10 mouse cellular contexts compared by ENCODE assay signal in genomic region chr10:127597311-127597901, GRCm38 (mm10). TPM values are rescaled to one million over a fixed set of nuclear protein-coding genes. Genes with fewer than 3 reads are reported as not detected.
A peak's percentile ranks its signal among the peaks of the same experiment; 100 is the strongest.
DNase-seq lines count a peak whose midpoint lies in the region; ATAC-seq and TF ChIP-seq lines count a peak whose summit lies in the region.
"Had no signal": no experiment of that assay in that cellular context is flagged by ENCODE, and none has a peak within 500 bp of the region (broad histone marks: within the 10 kb centered on the region; RNA-seq: fewer than 3 reads in every experiment).

No protein-coding gene starts in this region.

- ATAC-seq in midbrain, embryonic 14.5 days (ENCODE audit: low FRiP score, low TSS enrichment): no peak
- no peak for ATAC-seq in midbrain, embryonic 16.5 days
- ATAC-seq in heart, embryonic 16.5 days (replicated peaks; ENCODE audit: extremely low read depth, insufficient read depth, low FRiP score): no peak

- no peaks in the 10 kb centered on the region for H3K9me3 ChIP-seq in midbrain, embryonic 14.5 days (ENCODE audit: control insufficient read depth, low read length)
- no peaks in the 10 kb centered on the region for H3K9me3 ChIP-seq in midbrain, embryonic 16.5 days (replicated peaks; ENCODE audit: control insufficient read depth, low read length, poor library complexity, severe bottlenecking)
- H3K9me3 ChIP-seq in heart, embryonic 16.5 days (replicated peaks; ENCODE audit: control insufficient read depth, low read length): no peaks in the 10 kb centered on the region
- H3K9me3 ChIP-seq: neural tube, embryonic 12.5 days had no signal

- 0 out of 2 replicates have a peak overlapping the region, but pooled peaks have one; percentile 14 for H3K27ac ChIP-seq in midbrain, embryonic 14.5 days (replicated peaks; ENCODE audit: low read depth, low read length)
- H3K27ac ChIP-seq in midbrain, embryonic 16.5 days (ENCODE audit: low read length): no peak overlapping the region
- peak overlapping the region; percentile 37; the same call in 1 of the 2 replicates for H3K27ac ChIP-seq in heart, embryonic 16.5 days (ENCODE audit: low read length)
- H3K27ac ChIP-seq in kidney, adult 2 months (ENCODE audit: insufficient read depth, low read depth, low read length): no peak overlapping the region
- H3K27ac ChIP-seq: neural tube, embryonic 12.5 days had no signal

- H3K9ac ChIP-seq in midbrain, embryonic 14.5 days (replicated peaks; ENCODE audit: low read length): no peak overlapping the region; the same call in 1 of the 2 replicates
- no peak overlapping the region for H3K9ac ChIP-seq in midbrain, embryonic 16.5 days (ENCODE audit: low read depth, low read length)
- no peak overlapping the region for H3K9ac ChIP-seq in heart, embryonic 16.5 days (ENCODE audit: low read length)
- H3K9ac ChIP-seq: neural tube, embryonic 12.5 days had no signal

- no peak overlapping the region for H3K4me2 ChIP-seq in midbrain, embryonic 14.5 days (ENCODE audit: low read length)
- H3K4me2 ChIP-seq in midbrain, embryonic 16.5 days (ENCODE audit: low read length): no peak overlapping the region
- H3K4me2 ChIP-seq in heart, embryonic 16.5 days (ENCODE audit: low read depth, low read length): no peak overlapping the region
- H3K4me2 ChIP-seq: neural tube, embryonic 12.5 days had no signal

- H3K4me1 ChIP-seq in midbrain, embryonic 14.5 days (ENCODE audit: control insufficient read depth, insufficient read depth, low read length): no peaks in the 10 kb centered on the region
- peaks cover 4% of the 10 kb centered on the region; the same call in 1 of the 2 replicates for H3K4me1 ChIP-seq in midbrain, embryonic 16.5 days (ENCODE audit: control insufficient read depth, insufficient read depth, low read length)
- H3K4me1 ChIP-seq in heart, embryonic 16.5 days (ENCODE audit: control insufficient read depth, insufficient read depth, low read length): peaks cover 34% of the 10 kb centered on the region
- H3K4me1 ChIP-seq in kidney, adult 2 months (ENCODE audit: control insufficient read depth, insufficient read depth, low read length): no peaks in the 10 kb centered on the region; the same call in 1 of the 2 replicates

- TF ChIP-seq CTCF in kidney, adult 2 months (conservative IDR thresholded peaks at IDR 0.05; ENCODE audit: insufficient read depth, insufficient read length, low read depth, low read length): no peak

- no peak overlapping the region for H3K4me3 ChIP-seq in midbrain, embryonic 14.5 days (replicated peaks; ENCODE audit: low read depth, low read length)
- no peak overlapping the region for H3K4me3 ChIP-seq in midbrain, embryonic 16.5 days (ENCODE audit: low read depth, low read length)
- H3K4me3 ChIP-seq in heart, embryonic 16.5 days (ENCODE audit: low read length): no peak overlapping the region
- H3K4me3 ChIP-seq in kidney, adult 2 months (ENCODE audit: insufficient read depth, low read depth, low read length): no peak overlapping the region
- H3K4me3 ChIP-seq: erythroblast, embryonic 14.5 days; neural tube, embryonic 12.5 days had no signal

- peaks cover 84% of the 10 kb centered on the region for H3K36me3 ChIP-seq in midbrain, embryonic 14.5 days (ENCODE audit: control insufficient read depth, insufficient read depth, low read length)
- peaks cover 28% of the 10 kb centered on the region for H3K36me3 ChIP-seq in midbrain, embryonic 16.5 days (ENCODE audit: control insufficient read depth, insufficient read depth, low read length)
- 0 out of 2 replicates have a peak, but pooled peaks cover 2% of the 10 kb centered on the region for H3K36me3 ChIP-seq in heart, embryonic 16.5 days (ENCODE audit: control insufficient read depth, insufficient read depth)
- H3K36me3 ChIP-seq in kidney, adult 2 months (ENCODE audit: control insufficient read depth, insufficient read depth, low read length): no peaks in the 10 kb centered on the region

- peak; percentile 58 for DNase-seq in adrenal gland, postnatal 14 days
- DNase-seq in adrenal gland, postnatal 10 days: no peak
- DNase-seq in midbrain, embryonic 14.5 days: no peak
- peak; percentile 32 for DNase-seq in lung, postnatal 10 days
- DNase-seq in retina, embryonic 14.5 days (ENCODE audit: low spot score): no peak
- DNase-seq in kidney, adult 2 months: no peak

- WGBS in midbrain, embryonic 14.5 days: 84% methylated on average over 5 of the region's 5 CpGs
- WGBS in midbrain, embryonic 16.5 days: 74% methylated on average over 5 of the region's 5 CpGs
- 71% methylated on average over 5 of the region's 5 CpGs for WGBS in heart, embryonic 16.5 days
- 70% methylated on average over 5 of the region's 5 CpGs for WGBS in kidney, adult 2 months

- H3K27me3 ChIP-seq in midbrain, embryonic 14.5 days (ENCODE audit: control insufficient read depth, insufficient read depth, low read length): no peaks in the 10 kb centered on the region
- no peaks in the 10 kb centered on the region for H3K27me3 ChIP-seq in midbrain, embryonic 16.5 days (ENCODE audit: control insufficient read depth, insufficient read depth, low read depth, low read length)
- H3K27me3 ChIP-seq in heart, embryonic 16.5 days (ENCODE audit: control insufficient read depth, insufficient read depth, low read length): no peaks in the 10 kb centered on the region
- H3K27me3 ChIP-seq in kidney, adult 2 months (replicated peaks; ENCODE audit: control insufficient read depth, insufficient read depth, low read length): no peaks in the 10 kb centered on the region
- H3K27me3 ChIP-seq: neural tube, embryonic 12.5 days had no signal

- no peak for TF ChIP-seq POLR2A in kidney, adult 2 months (IDR thresholded peaks at IDR 0.05; ENCODE audit: low read depth, low read length)

RNA-seq across cellular contexts. Expression of gene Lrp1, which starts 23.5 kb away (rescaled TPM):
- 138 and 201 TPM in 2 replicates for total RNA-seq in adrenal gland, postnatal 14 days (2021)
- 100 to 1,000 TPM; 170 to 208 TPM for total RNA-seq in adrenal gland, postnatal 10 days (2021)
- polyA plus RNA-seq in midbrain, embryonic 14.5 days (2014; fragmentation: Nextera tagmentation; extraction: Ambion mirVana): 110 and 131 TPM in 2 replicates
- polyA plus RNA-seq in midbrain, embryonic 16.5 days (2015; fragmentation: Nextera tagmentation; extraction: Ambion mirVana): 110 and 117 TPM in 2 replicates
- 33.4 and 34.4 TPM in 2 replicates for polyA plus RNA-seq in heart, embryonic 16.5 days (2015; fragmentation: Nextera tagmentation; extraction: Ambion mirVana)
- polyA plus RNA-seq in kidney, adult 2 months (2012; rRNA removed): 55.3 and 57.8 TPM in 2 replicates

RNA-seq across cellular contexts. Expression of gene Stat6, which starts 45.4 kb away (rescaled TPM):
- 75.0 and 89.4 TPM in 2 replicates for total RNA-seq in adrenal gland, postnatal 14 days (2021)
- 10 to 100 TPM; 64.7 to 67.8 TPM for total RNA-seq in adrenal gland, postnatal 10 days (2021)
- 1.4 and 4.0 TPM in 2 replicates for polyA plus RNA-seq in midbrain, embryonic 14.5 days (2014; fragmentation: Nextera tagmentation; extraction: Ambion mirVana)
- polyA plus RNA-seq in midbrain, embryonic 16.5 days (2015; fragmentation: Nextera tagmentation; extraction: Ambion mirVana): 4.4 and 5.4 TPM in 2 replicates
- 36.1 and 36.7 TPM in 2 replicates for polyA plus RNA-seq in heart, embryonic 16.5 days (2015; fragmentation: Nextera tagmentation; extraction: Ambion mirVana)
- polyA plus RNA-seq in kidney, adult 2 months (2012; rRNA removed): 70.2 and 72.1 TPM in 2 replicates

Comparison
In these comparisons a context has a peak if more than half of its experiments do, and no peak if none do; other contexts are left out.
1. DNase-seq: peak in adrenal gland, postnatal 14 days (single experiment) and lung, postnatal 10 days (single experiment); none in adrenal gland, postnatal 10 days (single experiment), midbrain, embryonic 14.5 days (single experiment), retina, embryonic 14.5 days (single experiment) and kidney, adult 2 months (single experiment).
2. H3K27ac ChIP-seq: peak in midbrain, embryonic 14.5 days (single experiment) and heart, embryonic 16.5 days (single experiment); none in midbrain, embryonic 16.5 days (single experiment) and kidney, adult 2 months (single experiment).